Comparison of ENCODE assay signal across 8 mouse cellular contexts in the genomic region with DNA sequence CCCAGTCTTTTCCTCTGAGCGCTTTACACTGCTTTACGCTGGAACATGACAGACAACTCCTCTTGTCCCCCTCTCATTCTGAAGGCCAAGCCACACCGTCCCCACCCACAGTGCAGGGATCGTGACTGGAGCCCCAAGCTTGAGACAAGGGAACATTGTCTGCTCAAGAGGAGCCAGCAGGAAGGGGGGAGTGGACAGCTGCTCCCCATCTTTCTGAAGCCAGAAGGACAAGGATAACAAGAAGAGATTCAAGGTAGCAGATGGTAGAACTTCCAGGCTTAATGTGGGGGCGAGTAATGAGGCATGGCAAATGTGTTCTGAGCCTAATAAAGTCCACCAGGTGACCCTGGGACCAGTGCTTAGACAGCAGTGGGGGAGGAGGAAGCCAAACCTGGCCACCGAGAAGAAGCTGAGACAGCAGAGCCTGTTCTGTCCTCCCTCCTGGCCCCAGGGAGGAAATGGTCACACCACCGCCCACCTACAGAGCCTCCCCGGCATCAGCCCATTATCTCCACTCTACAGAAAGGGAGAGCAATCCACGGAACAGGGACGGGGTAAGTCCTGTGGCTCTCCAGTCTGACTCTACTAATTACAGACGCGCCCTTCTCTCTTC. TPM values are rescaled to one million over a fixed set of nuclear protein-coding genes. Genes with fewer than 3 reads are reported as not detected.
DNase-seq lines count a peak whose midpoint lies in the region; ATAC-seq lines count a peak whose summit lies in the region.

No protein-coding gene starts in this region.

- ATAC-seq in stomach, embryonic 16.5 days (ENCODE audit: insufficient read depth, low FRiP score): no peak

- H3K27ac ChIP-seq in stomach, embryonic 16.5 days (ENCODE audit: low read length): peak overlapping the region; percentile 67; the same call in 1 of the 2 replicates

- H3K4me1 ChIP-seq in stomach, embryonic 16.5 days (ENCODE audit: control insufficient read depth, insufficient read depth, low read length): peaks cover 88% of the 10 kb centered on the region

- H3K4me2 ChIP-seq in stomach, embryonic 16.5 days (ENCODE audit: low read depth, low read length): peak overlapping the region; percentile 88

- 12% methylated on average over 12 of the region's 12 CpGs for WGBS in stomach, embryonic 16.5 days

- H3K4me3 ChIP-seq in stomach, embryonic 16.5 days (replicated peaks; ENCODE audit: low read length): peak overlapping the region; percentile 84

- DNase-seq in frontal cortex, adult 2 months (ENCODE audit: extremely low spot score in 1 of 2, low spot score in 1 of 2): peak; percentile 57
- DNase-seq in frontal cortex, postnatal 14 days (ENCODE audit: low spot score in 2 of 2): no peak
- DNase-seq in right cerebral cortex, postnatal 36 days (ENCODE audit: low spot score in 2 of 2): peak; percentile 43 to 62
- no peak for DNase-seq in right cerebral cortex, postnatal 4 days
- DNase-seq in layer of hippocampus, postnatal 14 days (ENCODE audit: low spot score in 2 of 2): peak; percentile 52 to 67
- DNase-seq in thymus, postnatal 36 days: no peak
- DNase-seq in urinary bladder, adult 2 months (ENCODE audit: low spot score): no peak

- H3K9ac ChIP-seq in stomach, embryonic 16.5 days (ENCODE audit: low read length): peak overlapping the region; percentile 96

- H3K36me3 ChIP-seq in stomach, embryonic 16.5 days (ENCODE audit: control insufficient read depth, insufficient read depth, low read length): no peaks in the 10 kb centered on the region

- H3K27me3 ChIP-seq in stomach, embryonic 16.5 days (ENCODE audit: control insufficient read depth, insufficient read depth, low read length): no peaks in the 10 kb centered on the region

- H3K9me3 ChIP-seq in stomach, embryonic 16.5 days (replicated peaks; ENCODE audit: control insufficient read depth, low read length): no peaks in the 10 kb centered on the region

RNA-seq across cellular contexts. Expression of a gene that starts 5.5 kb away (rescaled TPM):
- 74.9 and 86.0 TPM in 2 replicates for polyA plus RNA-seq in frontal cortex, adult 2 months (2012; rRNA removed)
- 100 to 1,000 TPM; 113 to 117 TPM for total RNA-seq in layer of hippocampus, postnatal 14 days (2021)
- polyA plus RNA-seq in stomach, embryonic 16.5 days (2015; fragmentation: Nextera tagmentation; extraction: Ambion mirVana): 7.3 and 7.4 TPM in 2 replicates
- 17.1 and 30.1 TPM in 2 replicates for polyA plus RNA-seq in urinary bladder, adult 2 months (2012; rRNA removed)

RNA-seq across cellular contexts. Expression of a gene that starts 48.0 kb away (rescaled TPM):
- polyA plus RNA-seq in frontal cortex, adult 2 months (2012; rRNA removed): 3.4 and 4.1 TPM in 2 replicates
- total RNA-seq in layer of hippocampus, postnatal 14 days (2021): 1 to 10 TPM; 3.0 to 6.0 TPM
- polyA plus RNA-seq in stomach, embryonic 16.5 days (2015; fragmentation: Nextera tagmentation; extraction: Ambion mirVana): 7.9 and 8.6 TPM in 2 replicates
- 11.6 and 12.8 TPM in 2 replicates for polyA plus RNA-seq in urinary bladder, adult 2 months (2012; rRNA removed)

Comparison
In these comparisons a context has a peak if more than half of its experiments do, and no peak if none do; other contexts are left out.
1. DNase-seq: peak in frontal cortex, adult 2 months (2 of 2), right cerebral cortex, postnatal 36 days (2 of 2) and layer of hippocampus, postnatal 14 days (2 of 2); none in frontal cortex, postnatal 14 days (0 of 2), right cerebral cortex, postnatal 4 days (single experiment), thymus, postnatal 36 days (0 of 2) and urinary bladder, adult 2 months (single experiment).